In genomic region chr16:22448093-22448492, GRCm38 (mm10) we compare ENCODE assay signal across 14 mouse cellular contexts.
"Had no signal": no experiment of that assay in that cellular context is flagged by ENCODE, and none has a peak within 500 bp of the region (broad histone marks: within the 10 kb centered on the region; RNA-seq: fewer than 3 reads in every experiment).

No protein-coding gene starts in this region.

- DNase-seq: kidney, adult 18-20 months; kidney, adult 9 months; kidney, postnatal 14 days; kidney, postnatal 4 days; left cerebral cortex, postnatal 4 days; liver, postnatal 0 days; thymus, adult 18-20 months; thymus, postnatal 36 days had no signal

- H3K27me3 ChIP-seq: limb, embryonic 12.5 days had no signal

- H3K4me3 ChIP-seq: limb, embryonic 12.5 days; limb, embryonic 15.5 days; midbrain, embryonic 13.5 days had no signal

- H3K27ac ChIP-seq: limb, embryonic 12.5 days; limb, embryonic 15.5 days; liver, embryonic 14.5 days; midbrain, embryonic 13.5 days had no signal

- H3K9me3 ChIP-seq: limb, embryonic 12.5 days; limb, embryonic 15.5 days; midbrain, embryonic 13.5 days had no signal

- H3K4me1 ChIP-seq: midbrain, embryonic 13.5 days had no signal

- ATAC-seq: liver, postnatal 0 days; lung, postnatal 0 days; midbrain, embryonic 13.5 days had no signal

- H3K9ac ChIP-seq: limb, embryonic 12.5 days; limb, embryonic 15.5 days; liver, embryonic 14.5 days; liver, postnatal 0 days; midbrain, embryonic 13.5 days had no signal

- H3K36me3 ChIP-seq: limb, embryonic 12.5 days; limb, embryonic 15.5 days; midbrain, embryonic 13.5 days had no signal

- H3K4me2 ChIP-seq: limb, embryonic 12.5 days; limb, embryonic 15.5 days; liver, embryonic 11.5 days; midbrain, embryonic 13.5 days had no signal
